Mouse (Mus musculus): ENCODE measurements around the gene Sept11.
A peak's percentile ranks its signal among the peaks of the same experiment; 100 is the strongest.

The Sept11 gene

DNA sequence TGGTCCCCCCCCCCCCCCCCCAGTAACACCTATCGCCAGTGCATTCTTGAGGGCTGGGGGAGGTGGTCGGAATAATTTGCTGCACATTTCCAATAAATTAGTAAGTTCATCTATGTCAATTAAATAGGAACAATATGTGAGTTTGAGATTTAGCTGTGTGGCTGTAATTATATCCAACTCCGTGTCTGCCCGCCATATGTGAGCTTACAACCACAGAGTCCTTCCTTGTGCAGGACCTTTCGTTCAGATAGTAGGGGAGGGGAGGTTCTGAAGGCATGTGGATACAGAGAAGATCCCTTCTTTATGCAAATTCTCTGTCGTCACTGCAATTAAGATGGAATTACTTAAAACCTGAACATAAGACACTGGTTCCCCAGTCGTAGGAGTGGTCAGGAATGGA is 2.1 kb downstream of the Sept11 start:
- no peak for DNase-seq (ENCODE audit: low read depth, low spot score)

DNA sequence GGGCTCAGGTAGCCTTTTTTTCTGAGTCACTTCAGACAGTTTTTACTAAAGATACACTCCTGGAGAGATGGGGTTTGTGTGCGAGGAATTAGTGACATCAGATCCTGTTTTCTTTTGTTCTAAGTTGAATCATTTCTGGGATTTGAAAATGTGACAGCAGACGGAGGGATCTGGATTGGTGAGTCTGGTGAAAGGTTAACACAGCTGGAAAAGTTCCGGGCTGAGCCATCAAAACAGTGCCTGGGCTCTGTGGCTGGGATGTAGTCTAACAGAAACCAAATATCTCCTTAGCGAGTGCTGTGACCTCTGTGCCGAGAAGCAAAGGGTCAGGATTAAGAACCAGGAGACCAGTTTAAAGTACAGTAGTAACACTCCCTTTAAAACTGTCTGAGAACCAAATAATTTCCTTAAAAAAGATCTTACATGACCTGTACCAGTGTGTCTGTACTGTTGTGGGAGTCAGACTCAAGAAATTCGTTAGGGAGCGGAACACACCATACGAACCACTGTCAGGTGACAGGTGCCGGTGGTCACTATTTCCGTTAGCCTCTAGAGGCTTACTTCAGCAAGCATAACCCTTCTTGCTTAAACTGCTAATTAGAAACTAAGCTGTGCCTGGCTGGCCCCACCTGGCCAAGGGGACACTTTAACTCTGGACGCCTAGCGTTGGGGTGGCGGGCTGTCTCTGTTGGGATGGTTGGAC is 4.1 kb downstream of the Sept11 start:
- DNase-seq (ENCODE audit: low read depth, low spot score) = no peak

DNA sequence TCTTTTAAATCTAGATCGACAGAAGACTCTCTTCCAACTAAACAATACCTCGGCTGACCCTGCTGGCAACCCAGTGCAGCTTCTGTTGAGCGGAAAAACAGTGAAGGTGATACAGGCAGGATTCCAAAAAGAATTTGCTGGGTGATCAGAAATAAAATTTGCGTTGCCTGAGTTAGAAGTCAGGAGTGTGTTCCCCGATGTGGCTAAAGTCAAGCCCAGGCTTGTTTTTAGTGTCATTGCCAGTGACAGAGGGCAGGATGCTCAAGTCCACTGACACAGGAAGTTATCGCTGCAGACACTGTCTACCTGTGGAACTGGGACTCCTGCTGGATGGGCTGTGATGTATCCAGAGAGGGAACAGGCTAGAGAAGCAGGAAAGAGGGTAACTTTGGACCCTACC is 5.0 kb downstream of the Sept11 start:
- no peak for DNase-seq (ENCODE audit: low read depth, low spot score)

DNA sequence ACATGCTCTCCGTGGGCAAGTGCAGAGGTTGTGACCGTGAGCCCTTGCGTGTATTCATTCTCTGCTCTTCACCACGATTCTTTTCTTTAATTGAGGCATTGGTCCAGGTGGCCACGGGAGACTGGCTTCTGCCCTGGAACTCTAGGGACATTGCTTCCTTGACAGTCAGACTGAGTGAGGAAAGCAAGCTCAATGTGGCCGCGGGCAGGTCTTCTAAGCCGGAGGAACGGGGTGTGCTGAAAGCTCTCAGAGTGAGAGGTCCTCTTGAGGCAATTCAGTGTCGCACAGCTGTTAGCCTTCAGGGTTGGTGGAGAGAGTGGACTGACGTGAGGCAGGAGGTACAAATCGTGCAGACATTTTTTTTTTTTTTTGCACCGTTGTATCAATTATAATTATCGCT is 5.6 kb downstream of the Sept11 start:
- no peak for DNase-seq (ENCODE audit: low read depth, low spot score)

DNA sequence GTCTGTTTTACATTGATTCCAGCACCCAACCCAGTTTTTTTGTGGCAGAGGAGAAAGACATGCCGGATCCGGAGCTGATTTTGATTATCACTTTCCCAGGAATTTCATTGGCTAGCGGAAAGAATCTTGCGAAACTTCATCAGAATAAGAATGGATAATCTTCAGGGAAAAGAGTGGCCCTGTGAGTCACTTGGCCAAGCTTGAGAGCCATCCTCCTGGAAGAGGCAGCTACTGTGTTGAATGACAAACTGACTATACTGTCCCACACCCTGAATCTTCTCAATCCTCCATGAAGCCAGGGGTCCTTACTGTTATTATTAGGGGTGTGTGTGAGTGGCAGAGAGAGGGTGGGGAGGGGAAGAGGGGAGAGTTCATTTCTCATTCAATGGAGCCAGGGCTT is 7.7 kb downstream of the Sept11 start:
- DNase-seq (ENCODE audit: low read depth, low spot score) = no peak

DNA sequence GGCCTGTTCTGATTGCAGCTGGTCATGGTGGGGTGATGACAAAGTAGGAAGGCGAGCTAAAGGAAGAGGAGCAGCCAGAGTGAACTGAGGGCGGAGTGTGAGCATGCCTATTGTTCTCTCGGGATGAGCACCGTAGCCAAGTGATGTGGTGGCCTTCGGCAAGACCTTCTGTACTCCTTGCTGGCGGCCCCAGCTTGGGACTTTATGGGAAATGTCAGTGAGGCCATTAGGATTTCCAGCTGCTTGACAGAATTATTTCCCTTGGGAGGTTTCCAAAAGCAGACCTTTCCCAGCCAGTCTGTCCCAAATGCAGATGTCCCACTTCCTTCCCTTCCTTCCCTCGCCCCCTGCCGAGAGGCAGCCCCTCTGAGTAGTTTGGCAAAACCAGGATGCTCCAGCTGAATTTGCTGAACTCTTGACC is 8.1 kb downstream of the Sept11 start:
- no peak for DNase-seq (ENCODE audit: low read depth, low spot score)

DNA sequence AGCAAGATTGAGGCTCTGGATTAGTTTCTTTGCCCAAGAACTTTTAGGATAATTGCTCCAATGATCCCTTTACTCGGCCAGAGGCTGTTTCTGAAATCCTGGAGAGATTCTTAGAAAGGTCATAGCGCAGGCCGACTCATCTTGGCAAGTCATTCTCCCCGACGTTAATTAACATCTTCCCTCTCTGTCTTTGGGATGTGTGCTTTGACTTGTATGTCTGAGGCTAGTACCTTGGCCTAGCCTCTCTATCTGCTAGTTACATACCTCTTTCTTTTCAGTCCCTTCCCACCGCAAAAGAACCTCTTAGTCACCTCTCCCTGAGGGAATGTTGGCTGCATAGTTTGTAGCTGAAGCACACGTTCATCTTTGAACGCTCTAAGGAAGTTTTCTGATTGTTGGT is 10.4 kb downstream of the Sept11 start:
- no peak for DNase-seq (ENCODE audit: low read depth, low spot score)

DNA sequence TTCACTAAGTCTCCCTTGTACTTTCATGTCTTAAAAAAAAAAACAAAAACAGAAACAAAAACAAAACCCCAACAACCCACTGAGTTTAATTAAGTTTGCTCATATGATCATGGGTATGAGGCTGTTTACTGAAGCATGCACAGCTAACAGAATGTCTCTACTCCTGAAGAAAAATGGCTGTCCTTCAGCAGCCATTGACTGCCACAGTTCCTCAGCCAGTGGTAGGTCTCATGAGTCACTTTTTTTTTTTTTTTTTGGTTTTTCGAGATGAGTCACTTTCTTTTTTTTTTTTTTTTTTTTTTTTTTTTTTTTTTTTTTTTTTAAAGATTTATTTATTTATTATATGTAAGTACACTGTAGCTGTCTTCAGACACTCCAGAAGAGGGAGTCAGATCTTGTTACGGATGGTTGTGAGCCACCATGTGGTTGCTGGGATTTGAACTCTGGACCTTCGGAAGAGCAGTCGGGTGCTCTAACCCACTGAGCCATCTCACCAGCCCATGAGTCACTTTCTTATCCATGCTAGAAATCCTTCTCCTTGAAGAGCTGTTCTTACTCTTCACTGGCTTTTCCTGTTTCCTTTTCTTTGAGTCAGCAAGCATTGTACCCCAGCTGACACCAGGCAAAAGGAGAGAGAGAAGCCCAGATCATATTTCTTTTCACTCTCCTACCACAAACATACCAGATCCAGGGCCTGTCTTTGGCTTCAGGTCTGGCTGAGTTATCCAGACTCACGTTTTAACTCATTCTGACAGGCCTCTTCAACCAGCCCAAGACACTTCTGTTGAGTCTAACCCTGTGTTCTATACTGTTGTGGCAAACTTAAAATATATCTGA is 12.0 kb downstream of the Sept11 start:
- DNase-seq (ENCODE audit: low read depth, low spot score) = peak; percentile 43

DNA sequence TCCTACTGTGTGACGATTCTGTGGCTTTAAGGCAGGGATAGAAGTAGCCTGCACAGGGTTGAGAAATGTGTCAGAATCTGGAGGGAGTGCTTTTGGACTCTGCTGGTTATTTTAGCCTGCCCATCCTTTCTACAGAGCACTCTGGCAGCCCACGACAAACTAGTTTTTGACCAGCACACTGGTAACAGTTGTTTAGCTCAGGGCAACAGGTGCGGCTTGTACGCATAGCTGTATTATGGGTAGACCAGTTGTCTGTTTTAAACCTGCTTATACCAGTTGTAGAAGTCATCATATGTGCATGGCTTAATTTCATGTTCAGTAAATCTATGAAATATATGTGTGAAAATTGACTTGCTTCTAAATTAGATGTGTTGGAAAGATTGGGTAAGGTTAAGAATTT is 12.8 kb downstream of the Sept11 start:
- DNase-seq (ENCODE audit: low read depth, low spot score) = no peak

DNA sequence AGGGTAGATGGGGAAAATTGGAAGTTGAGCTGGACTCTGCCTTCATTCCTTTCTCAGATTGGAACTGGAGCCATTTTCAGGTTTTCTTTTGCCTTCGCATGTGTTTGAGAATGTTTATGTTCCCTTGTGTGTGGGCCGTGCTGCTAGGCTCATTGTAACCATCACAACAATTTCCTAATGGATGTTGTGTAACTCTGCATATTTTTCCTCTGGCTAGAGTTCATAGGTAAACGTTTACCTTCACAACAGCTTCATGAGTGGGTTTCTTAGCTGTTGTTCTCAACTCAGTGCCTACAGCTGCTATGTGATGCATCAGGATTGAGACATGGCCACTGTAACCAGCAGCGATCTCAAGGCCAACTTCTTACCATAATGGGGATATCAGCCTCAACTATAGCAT is 15.5 kb downstream of the Sept11 start:
- no peak for DNase-seq (ENCODE audit: low read depth, low spot score)

DNA sequence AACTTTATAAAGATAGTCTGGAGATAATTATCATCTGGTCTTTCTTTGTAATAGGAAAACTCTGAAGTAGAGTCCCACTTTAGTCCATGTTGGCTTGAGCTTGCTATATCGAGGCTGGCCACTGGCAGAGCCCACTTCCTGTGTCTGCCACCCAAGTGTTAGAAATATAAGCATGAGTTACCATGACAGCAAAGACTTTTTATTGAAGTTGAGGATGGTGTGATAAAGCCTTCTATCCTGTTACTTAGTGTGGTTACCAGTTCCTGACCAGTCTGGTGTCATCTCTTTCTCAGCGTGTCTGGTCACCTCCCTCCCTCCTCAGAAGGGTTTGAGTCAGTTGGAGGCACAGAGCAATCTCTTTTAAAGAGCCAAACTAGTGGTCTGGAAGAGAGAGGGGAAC is 16.3 kb downstream of the Sept11 start:
- no peak for DNase-seq (ENCODE audit: low read depth, low spot score)

DNA sequence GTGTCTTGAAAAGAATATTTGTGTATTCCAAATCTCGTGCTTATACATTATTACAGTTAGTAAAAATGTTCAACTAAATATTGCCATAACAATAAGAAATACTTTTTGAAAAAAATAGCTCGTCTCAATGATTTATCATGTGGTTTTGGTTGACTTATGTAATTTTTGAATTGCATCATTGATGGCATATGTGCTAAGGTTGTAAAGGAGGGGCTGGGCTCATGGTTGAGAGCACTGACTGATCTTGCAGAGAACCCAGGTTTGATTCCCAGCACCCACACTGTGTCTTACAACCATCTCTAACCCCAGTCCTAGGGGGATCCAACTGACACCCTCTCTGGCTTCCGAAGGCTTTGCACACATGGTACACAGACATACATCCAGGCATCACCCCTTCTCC is 19.1 kb downstream of the Sept11 start:
- no peak for DNase-seq (ENCODE audit: low read depth, low spot score)

DNA sequence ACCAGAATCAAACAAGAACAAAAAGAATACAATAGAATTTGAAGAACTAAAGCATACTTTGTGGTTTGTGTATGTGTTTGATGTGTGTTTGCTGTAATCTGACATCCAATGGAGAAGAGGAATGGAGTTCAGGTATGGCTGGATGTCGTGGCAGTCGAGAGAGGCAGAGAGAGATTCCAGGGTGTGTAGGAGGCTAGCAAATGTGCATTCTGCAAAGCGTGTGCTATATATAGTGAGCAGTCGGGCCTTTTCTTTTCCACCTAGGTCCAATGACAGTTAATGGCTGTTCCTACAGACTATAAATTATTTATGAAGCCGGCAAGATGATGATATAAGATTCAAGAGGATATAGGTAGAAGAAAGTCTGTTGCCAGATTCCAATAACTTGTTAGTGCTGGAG is 20.3 kb downstream of the Sept11 start:
- no peak for DNase-seq (ENCODE audit: low read depth, low spot score)

DNA sequence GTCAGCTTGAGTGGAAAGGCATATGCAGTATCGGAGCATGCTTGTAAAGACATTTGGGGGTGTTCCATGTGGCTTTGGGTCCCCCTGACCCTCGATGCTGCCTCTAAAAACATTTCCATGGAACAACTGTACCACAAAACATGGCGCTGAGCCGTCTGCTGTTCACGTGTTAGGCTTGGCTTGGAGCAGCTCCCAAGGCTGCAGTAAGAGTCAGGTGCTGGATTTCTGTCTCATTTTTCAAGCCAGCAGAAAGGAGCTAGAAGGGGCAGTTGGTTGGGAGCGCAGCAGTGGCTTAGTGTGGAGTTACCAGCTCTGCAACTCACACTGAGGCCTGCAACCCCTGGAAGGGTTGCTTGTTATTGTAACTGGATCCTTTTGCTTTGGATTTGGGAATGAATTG is 21.3 kb downstream of the Sept11 start:
- DNase-seq (ENCODE audit: low read depth, low spot score) = no peak

DNA sequence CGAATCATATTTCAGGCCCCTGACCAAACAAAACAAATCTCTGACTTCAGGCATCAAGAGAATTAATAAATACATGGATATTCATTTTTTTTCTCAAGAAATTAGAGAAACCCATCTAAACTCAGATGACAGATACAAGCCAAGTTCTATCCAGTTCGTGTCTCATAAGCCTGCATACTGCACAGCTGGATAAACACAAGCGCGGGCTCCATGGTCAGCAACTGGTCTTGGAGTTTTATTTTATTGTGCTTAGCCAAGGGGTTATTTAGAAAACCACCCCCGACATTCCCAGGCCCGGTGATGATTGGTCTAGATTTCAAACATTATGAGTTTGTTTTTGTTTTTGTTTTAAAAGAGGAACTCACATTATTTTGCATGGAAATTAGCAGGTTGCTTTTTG is 21.8 kb downstream of the Sept11 start:
- DNase-seq (ENCODE audit: low read depth, low spot score) = no peak

DNA sequence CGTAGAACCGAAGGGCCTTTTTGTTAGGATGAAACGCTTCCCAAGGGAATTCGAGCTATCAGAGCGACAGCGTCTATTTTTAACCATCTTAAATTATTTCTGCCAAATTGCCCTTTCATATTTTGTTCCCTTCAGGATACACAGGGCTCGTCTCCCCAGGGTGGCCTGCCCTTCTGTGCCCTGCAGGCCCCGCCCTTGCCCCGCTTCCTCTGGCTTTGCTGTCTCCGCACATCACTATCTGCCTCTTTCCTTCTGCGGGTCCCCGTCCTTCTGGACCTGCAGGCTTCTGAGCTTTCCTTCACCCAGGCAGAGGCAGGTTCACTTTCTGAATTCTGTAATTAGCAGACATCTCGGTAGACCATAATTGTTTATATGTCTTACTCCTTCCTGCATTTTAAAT is 22.6 kb downstream of the Sept11 start:
- no peak for DNase-seq (ENCODE audit: low read depth, low spot score)

DNA sequence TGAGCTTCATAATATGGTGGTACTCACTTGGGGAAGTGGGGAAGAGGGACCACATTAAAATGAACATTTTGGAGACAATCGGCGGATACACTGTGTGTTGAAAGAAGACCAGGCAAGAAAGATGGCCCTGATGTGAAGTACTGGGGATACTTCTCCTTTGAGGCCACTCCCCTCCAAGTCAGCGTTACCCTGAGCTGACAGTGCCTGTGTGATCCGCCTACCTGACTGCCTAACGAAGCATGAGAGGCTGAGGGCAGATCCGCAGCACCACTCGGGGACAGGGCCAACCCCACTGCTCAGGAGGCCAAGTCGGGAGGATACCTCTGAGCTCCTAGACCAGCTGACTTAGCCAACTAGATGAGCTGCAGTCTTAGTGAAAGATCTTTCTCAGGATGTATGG is 24.4 kb downstream of the Sept11 start:
- DNase-seq (ENCODE audit: low read depth, low spot score) = no peak

DNA sequence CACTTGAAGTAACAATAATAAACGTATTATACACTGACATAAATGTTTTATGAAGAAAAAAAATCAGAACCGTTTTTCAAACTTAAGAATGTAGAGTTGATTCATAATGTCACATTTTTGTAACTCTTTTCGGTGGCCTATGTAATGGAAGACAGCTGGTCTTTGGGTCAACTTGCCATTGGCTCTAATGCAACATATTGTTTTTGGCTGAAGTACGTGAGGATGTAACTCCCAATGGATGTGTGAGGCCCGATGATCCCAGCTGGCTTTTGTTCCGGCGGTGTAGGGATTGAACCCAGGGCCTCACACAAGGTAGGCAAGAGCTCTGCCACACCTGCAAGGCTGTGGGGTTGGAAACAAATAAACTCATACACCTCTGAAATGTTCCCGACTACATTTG is 28.4 kb downstream of the Sept11 start:
- DNase-seq (ENCODE audit: low read depth, low spot score) = no peak

DNA sequence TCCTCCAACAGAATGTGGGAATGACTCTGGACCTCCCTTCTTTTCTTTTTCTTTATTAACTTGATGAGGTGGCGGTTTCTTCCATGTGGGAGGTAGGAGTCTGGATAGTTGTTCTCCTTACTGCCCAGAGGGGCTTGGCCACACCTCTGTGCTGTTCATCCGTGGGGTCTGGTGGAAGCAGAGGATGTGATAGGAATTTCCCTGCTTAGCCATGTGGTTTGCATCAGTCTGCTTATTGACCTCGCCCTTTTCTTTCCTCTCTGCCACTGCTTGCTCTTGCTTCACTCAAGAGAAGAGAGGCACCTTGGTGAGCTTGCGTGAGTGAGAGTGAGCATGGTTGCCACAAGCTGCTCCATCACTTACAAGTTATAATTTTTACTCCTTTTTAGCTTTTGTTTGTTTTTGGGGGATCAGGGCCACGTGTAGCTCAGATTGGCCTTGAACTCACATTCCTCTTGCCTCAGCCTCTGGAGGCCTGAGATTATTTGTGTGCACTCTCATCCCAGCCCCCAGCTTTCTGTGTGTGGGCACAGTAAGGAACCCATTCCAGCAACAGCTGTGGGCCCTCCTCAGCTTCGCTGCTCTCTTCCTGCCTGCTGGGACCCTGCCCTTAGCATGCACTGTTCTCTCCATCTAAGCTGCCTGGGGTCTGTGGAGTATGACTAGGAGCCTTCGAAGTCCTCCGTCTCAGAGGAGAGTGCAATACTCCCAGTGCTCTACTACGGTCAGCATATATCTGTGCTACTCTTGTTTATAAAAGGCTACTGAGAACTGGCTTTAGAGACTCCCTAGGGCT is 31.0 kb downstream of the Sept11 start:
- no peak for DNase-seq (ENCODE audit: low read depth, low spot score)

DNA sequence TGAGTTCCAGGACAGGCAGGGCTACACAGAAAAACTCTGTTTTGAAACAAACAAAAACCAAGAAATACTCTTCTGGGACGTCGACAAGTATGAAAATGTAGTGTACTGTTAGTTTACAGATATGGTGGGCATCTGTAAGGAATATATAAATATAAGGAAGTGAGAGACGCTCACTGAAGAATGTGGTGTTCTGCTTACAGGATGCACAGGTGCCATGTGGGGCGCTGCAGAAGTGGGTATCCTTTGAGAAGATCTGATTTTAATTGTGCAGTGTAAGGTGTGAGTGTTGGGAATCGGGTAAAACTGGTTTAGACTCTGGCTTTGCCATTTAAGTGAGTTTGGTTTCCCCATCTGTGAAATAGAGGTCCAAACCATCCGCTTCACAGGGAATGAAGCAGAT is 32.1 kb downstream of the Sept11 start:
- DNase-seq (ENCODE audit: low read depth, low spot score) = no peak

DNA sequence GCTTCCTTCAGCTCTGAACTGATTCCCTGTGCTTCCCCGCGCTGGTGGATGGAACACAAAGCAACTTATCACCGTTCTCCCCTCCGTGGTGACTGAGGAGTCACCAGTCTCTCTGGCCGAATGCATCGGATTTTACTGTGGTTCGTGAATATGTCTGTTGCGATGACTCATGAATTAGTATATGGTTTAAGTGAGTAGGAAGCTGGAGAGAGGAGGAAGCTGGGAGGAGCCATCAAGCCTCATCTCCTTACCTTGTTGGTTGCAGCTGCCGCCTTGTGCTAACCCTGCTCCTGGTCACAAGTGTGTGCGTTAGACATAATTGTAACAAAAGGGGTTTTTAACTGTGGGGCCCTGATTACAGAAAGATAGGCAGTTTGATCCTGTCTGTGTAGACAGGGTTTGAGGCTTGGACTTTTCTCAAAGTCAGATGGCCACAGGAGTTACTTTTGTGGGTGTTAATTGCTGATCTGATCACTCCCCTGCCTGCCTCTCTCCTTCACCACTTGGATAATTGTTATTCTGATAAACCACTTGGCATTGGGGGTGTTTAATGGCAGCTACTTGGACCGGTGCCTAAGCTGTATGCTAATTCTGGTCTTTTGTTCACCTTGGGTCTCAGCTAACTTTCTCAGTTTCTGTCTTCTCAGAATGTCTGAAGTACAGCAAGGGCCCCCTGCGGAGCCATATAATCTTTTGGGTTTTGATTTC is 33.1 kb downstream of the Sept11 start:
- DNase-seq (ENCODE audit: low read depth, low spot score) = no peak
